Mouse (Mus musculus): Measurements from ENCODE around the gene Gm6217.

GRCm38 (mm10) chr1:82900567-82900966, 30.6 kb downstream of the Gm6217 start:
- no peak for TF ChIP-seq CTCF (IDR thresholded peaks at IDR 0.05; ENCODE audit: low read depth)
- no peak for TF ChIP-seq EP300 (IDR thresholded peaks at IDR 0.05; ENCODE audit: low read depth)

Data from liver, postnatal 0 days (tissue).